Mouse (Mus musculus) MEL (cell line): Measurements from ENCODE around the gene Mst1. TPM values are rescaled to one million over a fixed set of nuclear protein-coding genes. Genes with fewer than 3 reads are reported as not detected.

Experiments used
- DNase-seq: peaks from one replicate; pipeline ENCODE4 v3.0.0; 2011; ENCODE audit warnings: low read depth, low spot score
- H3K27ac ChIP-seq: 2 replicates; pipeline ENCODE4 v1.5.1; 2012; ENCODE audit warnings: low read depth, mild to moderate bottlenecking, control low read depth, low read length, moderate library complexity; ENCODE audit not compliant: control insufficient read depth
- H3K27me3 ChIP-seq, 2 experiments: fragments of 150-350 bp in 1 of 2; sonication (generic) in 1 of 2; 2 replicates each; pipeline ENCODE4 v1.6.1; 2012; ENCODE audit warnings: low read length in 2 of 2, mild to moderate bottlenecking in 2 of 2, improper control_type of control experiment in 1 of 2, moderate library complexity in 1 of 2; ENCODE audit not compliant: insufficient read depth in 2 of 2, control insufficient read depth in 1 of 2
- H3K36me3 ChIP-seq, 2 experiments: 2 replicates each; pipeline ENCODE4 v1.6.1; 2012 to 2014; ENCODE audit warnings: low read length in 2 of 2, improper control_type of control experiment in 1 of 2, inconsistent platforms in 1 of 2, mild to moderate bottlenecking in 1 of 2; ENCODE audit not compliant: insufficient read depth in 2 of 2, control insufficient read depth in 1 of 2
- H3K4me1 ChIP-seq, 2 experiments: fragments of 150-350 bp in 1 of 2; sonication (generic) in 1 of 2; 2 replicates each; pipeline ENCODE4 v1.6.1; 2012; ENCODE audit warnings: low read length in 2 of 2, improper control_type of control experiment in 1 of 2, mild to moderate bottlenecking in 1 of 2; ENCODE audit not compliant: insufficient read depth in 2 of 2, control insufficient read depth in 1 of 2
- H3K4me3 ChIP-seq, 2 experiments: fragments of 150-350 bp in 1 of 2; sonication (generic) in 1 of 2; 2 replicates each; pipeline ENCODE4 v1.5.1; 2012; ENCODE audit warnings: low read depth in 2 of 2, low read length in 2 of 2, mild to moderate bottlenecking in 2 of 2, moderate library complexity in 2 of 2, control low read depth in 1 of 2, improper control_type of control experiment in 1 of 2; ENCODE audit not compliant: control insufficient read depth in 1 of 2, insufficient read depth in 1 of 2
- H3K79me2 ChIP-seq: 2 replicates; pipeline ENCODE4 v1.6.1; 2012; ENCODE audit warnings: mild to moderate bottlenecking, low read length, moderate library complexity; ENCODE audit not compliant: control insufficient read depth, poor library complexity, insufficient read depth
- H3K9ac ChIP-seq: 2 replicates; pipeline ENCODE4 v1.6.1; 2012; ENCODE audit warnings: low read depth, mild to moderate bottlenecking, control low read depth, low read length, moderate library complexity; ENCODE audit not compliant: control insufficient read depth, poor library complexity, severe bottlenecking
- H3K9me3 ChIP-seq: fragments of 150-350 bp; sonication (generic); replicated peaks from 2 replicates; pipeline ENCODE4 v1.6.1; 2012; ENCODE audit warnings: mild to moderate bottlenecking, low read length, improper control_type of control experiment, moderate library complexity; ENCODE audit not compliant: insufficient read depth
- BHLHE40 ChIP-seq: IDR thresholded peaks from 2 replicates; pipeline ENCODE4 v1.6.1; 2012; ENCODE audit warnings: low read depth, mild to moderate bottlenecking, inconsistent platforms, low read length, improper control_type of control experiment, borderline replicate concordance
- CHD1 ChIP-seq: IDR thresholded peaks from 2 replicates; pipeline ENCODE4 v1.6.1; 2012; ENCODE audit warnings: low read depth, mild to moderate bottlenecking, inconsistent platforms, low read length, improper control_type of control experiment
- E2F4 ChIP-seq: IDR thresholded peaks from 2 replicates; pipeline ENCODE4 v1.6.1; 2011; ENCODE audit warnings: low read depth, low read length, improper control_type of control experiment, borderline replicate concordance
- ELF1 ChIP-seq: IDR thresholded peaks from 2 replicates; pipeline ENCODE4 v1.6.1; 2014; ENCODE audit warnings: low read depth, mild to moderate bottlenecking, inconsistent platforms, low read length, improper control_type of control experiment, moderate library complexity
- EP300 ChIP-seq, 2 experiments: IDR thresholded peaks; 2 replicates each; pipeline ENCODE4 v1.6.1; 2011; ENCODE audit warnings: improper control_type of control experiment in 2 of 2, low read length in 2 of 2, low read depth in 1 of 2, mild to moderate bottlenecking in 1 of 2
- HCFC1 ChIP-seq: IDR thresholded peaks from 2 replicates; pipeline ENCODE4 v1.6.1; 2012; ENCODE audit warnings: low read depth, mild to moderate bottlenecking, inconsistent platforms, low read length, improper control_type of control experiment, moderate library complexity
- MAZ ChIP-seq: IDR thresholded peaks from 2 replicates; pipeline ENCODE4 v1.6.1; 2012; ENCODE audit warnings: low read depth, mild to moderate bottlenecking, inconsistent platforms, low read length, improper control_type of control experiment
- MEF2A ChIP-seq: IDR thresholded peaks from 2 replicates; pipeline ENCODE4 v1.6.1; 2014; ENCODE audit warnings: low read depth, mild to moderate bottlenecking, inconsistent platforms, low read length, improper control_type of control experiment; ENCODE audit not compliant: poor library complexity, insufficient replicate concordance, severe bottlenecking; ENCODE audit errors: extremely low read depth
- MYB ChIP-seq: IDR thresholded peaks from 2 replicates; pipeline ENCODE4 v1.6.1; 2011; ENCODE audit warnings: mild to moderate bottlenecking, low read depth, low read length, improper control_type of control experiment
- NRF1 ChIP-seq: IDR thresholded peaks from 2 replicates; pipeline ENCODE4 v1.6.1; 2014; ENCODE audit warnings: low read depth, mild to moderate bottlenecking, inconsistent platforms, low read length, improper control_type of control experiment, moderate library complexity; ENCODE audit not compliant: poor library complexity, insufficient read depth, severe bottlenecking
- POLR2A ChIP-seq, 2 experiments: IDR thresholded peaks; 2 replicates each; pipeline ENCODE4 v1.6.1; 2011 to 2012; ENCODE audit warnings: low read length in 2 of 2, mild to moderate bottlenecking in 2 of 2, control low read depth in 1 of 2, improper control_type of control experiment in 1 of 2, low read depth in 1 of 2, moderate library complexity in 1 of 2; ENCODE audit not compliant: control insufficient read depth in 1 of 2, insufficient read depth in 1 of 2, poor library complexity in 1 of 2
- RAD21 ChIP-seq: IDR thresholded peaks from 2 replicates; pipeline ENCODE4 v1.6.1; 2011; ENCODE audit warnings: mild to moderate bottlenecking, low read depth, low read length, improper control_type of control experiment
- RCOR1 ChIP-seq: IDR thresholded peaks from 2 replicates; pipeline ENCODE4 v1.6.1; 2012; ENCODE audit warnings: low read depth, mild to moderate bottlenecking, inconsistent platforms, low read length, improper control_type of control experiment
- SMC3 ChIP-seq: IDR thresholded peaks from 2 replicates; pipeline ENCODE4 v1.6.1; 2011; ENCODE audit warnings: low read depth, low read length, improper control_type of control experiment
- TAL1 ChIP-seq: IDR thresholded peaks from 2 replicates; pipeline ENCODE4 v1.6.1; 2012; ENCODE audit warnings: mild to moderate bottlenecking, inconsistent platforms, low read length, moderate library complexity, mixed read lengths
- TBP ChIP-seq: IDR thresholded peaks from 2 replicates; pipeline ENCODE4 v1.8.0; 2011; ENCODE audit warnings: low read depth, low read length, improper control_type of control experiment
- USF1 ChIP-seq: IDR thresholded peaks from 2 replicates; pipeline ENCODE4 v1.6.1; 2014; ENCODE audit warnings: low read depth, mild to moderate bottlenecking, inconsistent platforms, low read length, improper control_type of control experiment, moderate library complexity
- ZC3H11A ChIP-seq: IDR thresholded peaks from 2 replicates; pipeline ENCODE4 v1.6.1; 2012; ENCODE audit warnings: low read depth, mild to moderate bottlenecking, inconsistent platforms, low read length, improper control_type of control experiment
- ZMIZ1 ChIP-seq: IDR thresholded peaks from 2 replicates; pipeline ENCODE4 v1.6.1; 2012; ENCODE audit warnings: low read depth, mild to moderate bottlenecking, inconsistent platforms, low read length, improper control_type of control experiment, moderate library complexity
- polyA plus RNA-seq, 2 experiments: library from polyadenylated mRNA; stranded (reverse) in 1 of 2; unstranded in 1 of 2; fragments of >175 nt in 1 of 2; fragments of >200 nt in 1 of 2; gene quantifications; 2 replicates each; pipeline versions ENCODE4 v1.2.1 to v1.2.4; 2012; ENCODE audit warnings: low replicate concordance in 2 of 2, low read depth in 1 of 2; ENCODE audit not compliant: insufficient read length in 2 of 2, insufficient read depth in 1 of 2, missing spikeins in 1 of 2
- total RNA-seq: library from RNA; depleted of rRNA; stranded (reverse); fragments of 300-350 nt; gene quantifications from 2 replicates; pipeline ENCODE4 v1.2.3, GENCODE M21; 2012

The Mst1 gene
- total and polyA plus RNA-seq, 3 experiments = 1.6 to 10.0 TPM; not detected in 1

DNA sequence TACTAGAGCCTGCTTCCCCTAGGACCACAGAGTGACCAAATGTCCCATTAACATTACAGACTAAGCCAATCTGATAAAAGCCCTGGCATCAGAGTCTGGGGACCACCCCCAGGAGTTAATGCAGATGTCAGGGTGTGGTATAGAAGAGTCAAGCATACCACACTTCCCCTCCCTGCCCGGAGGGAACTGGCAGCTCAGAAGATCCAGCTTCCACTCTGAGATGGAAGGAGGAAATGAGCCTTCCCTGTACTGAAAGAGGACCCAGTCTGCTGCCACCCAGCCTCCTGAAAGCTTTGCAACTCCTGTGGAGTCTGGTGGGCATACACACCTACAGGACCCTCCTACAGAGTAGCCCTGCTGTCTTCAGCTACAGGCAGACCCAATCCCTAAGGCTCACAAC is 25.2 kb upstream of the Mst1 start:
- no peak for TF ChIP-seq HCFC1
- TF ChIP-seq POLR2A (IDR thresholded peaks at IDR 0.05; ENCODE audit: control insufficient read depth in 1 of 2, insufficient read depth in 1 of 2, low read depth in 1 of 2, low read length in 2 of 2, poor library complexity in 1 of 2) = no peak
- TF ChIP-seq ZC3H11A = no peak
- no peak for TF ChIP-seq E2F4
- no peak for TF ChIP-seq SMC3
- TF ChIP-seq MYB = no peak
- no peak for TF ChIP-seq NRF1
- no peak for TF ChIP-seq ZMIZ1
- no peak for TF ChIP-seq MAZ
- TF ChIP-seq USF1 = no peak
- no peak for TF ChIP-seq EP300 (IDR thresholded peaks at IDR 0.05; ENCODE audit: low read depth in 1 of 2, low read length in 2 of 2)
- no peak for TF ChIP-seq BHLHE40
- H3K27me3 ChIP-seq = no peaks in the 10 kb centered on the region
- no peak overlapping the region for H3K27ac ChIP-seq
- no peaks in the 10 kb centered on the region for H3K9me3 ChIP-seq
- H3K36me3 ChIP-seq = no peaks in the 10 kb centered on the region; a peak in 1 of 4 replicates
- no peak overlapping the region for H3K4me3 ChIP-seq
- H3K9ac ChIP-seq = no peak overlapping the region
- H3K4me1 ChIP-seq = peaks cover 0 to 4% of the 10 kb centered on the region in 2 experiments; a peak in 1 of 4 replicates
- no peak for DNase-seq
- no peaks in the 10 kb centered on the region for H3K79me2 ChIP-seq

DNA sequence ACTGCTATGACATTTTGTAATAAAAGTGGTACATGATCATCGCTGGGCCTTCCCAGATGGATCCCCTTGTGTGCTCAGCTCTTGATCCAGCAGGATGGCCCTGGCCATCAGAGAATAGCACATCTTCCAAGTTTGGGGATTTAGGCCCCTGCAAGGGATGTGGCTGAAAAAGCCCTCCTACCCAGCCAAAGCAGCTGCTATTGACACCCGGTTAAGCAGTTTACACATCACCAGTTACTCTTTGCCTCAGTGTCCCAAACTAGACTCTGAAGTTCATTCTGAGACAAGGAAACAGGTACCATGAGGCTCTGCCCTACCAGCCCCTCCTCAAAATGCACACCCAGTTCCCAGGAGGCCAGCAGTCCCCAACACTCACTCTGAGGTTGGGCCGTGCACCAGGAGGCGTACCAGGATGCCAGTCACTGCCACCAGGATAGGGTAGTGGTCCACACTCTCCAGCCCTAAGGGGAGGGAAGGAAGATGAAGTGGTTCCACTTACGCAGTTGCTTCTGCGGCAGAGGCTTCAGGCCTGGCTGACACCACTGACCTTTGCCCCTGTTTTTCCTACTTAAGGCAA is 24.5 kb upstream of the Mst1 start:
- Histone ChIP-seq H3K9me3 (no peaks in the 10 kb centered on the region), H3K36me3 (no peaks in the 10 kb centered on the region; a peak in 1 of 4 replicates), H3K79me2 (no peaks in the 10 kb centered on the region), H3K9ac (no peak overlapping the region), H3K4me3 (no peak overlapping the region), H3K4me1 (peaks cover 0 to 3% of the 10 kb centered on the region in 2 experiments; a peak in 1 of 4 replicates), H3K27me3 (no peaks in the 10 kb centered on the region), H3K27ac (no peak overlapping the region)
- TF ChIP-seq TBP (no peak), BHLHE40 (no peak), ELF1 (no peak), RAD21 (no peak), RCOR1 (no peak), CHD1 (no peak), TAL1 (no peak), MEF2A (no peak), SMC3 (no peak)
- no peak for DNase-seq
